Mouse (Mus musculus) c-Kit-negative CD71-positive TER-119-positive erythroid progenitor cells, embryonic 14.5 days (primary cell): Measurements from ENCODE around the gene Lamtor4.
"Not testable (repeated sequence)": the region's sequence is repeated elsewhere in the genome, so short reads cannot be mapped to it uniquely, and the experiment has no call there.

Experiments
- DNase-seq: peaks from one replicate; pipeline ENCODE4 v3.0.0-alpha.2; 2013; ENCODE audit warnings: low read depth, low spot score

The Lamtor4 gene

GRCm38 (mm10) chr5:138255353-138256093, at the start of gene Lamtor4:
Gene Lamtor4, plus strand, starts transcription at chr5:138255482.
- peak; percentile 85 for DNase-seq

- DNase-seq = no peak
These were observed 48.0 kb upstream of the Lamtor4 start for GRCm38 (mm10) chr5:138207253-138207652.

- no peak for DNase-seq
These were observed 47.4 kb upstream of the Lamtor4 start for GRCm38 (mm10) chr5:138207873-138208272.

- DNase-seq = not testable (repeated sequence)
These were observed 38.6 kb upstream of the Lamtor4 start for GRCm38 (mm10) chr5:138216632-138217031.

GRCm38 (mm10) chr5:138219864-138220263, 35.4 kb upstream of the Lamtor4 start:
- no peak for DNase-seq

GRCm38 (mm10) chr5:138222111-138222510, 33.2 kb upstream of the Lamtor4 start:
- peak; percentile 27 for DNase-seq

GRCm38 (mm10) chr5:138223287-138223686, 32.0 kb upstream of the Lamtor4 start:
- no peak for DNase-seq

- no peak for DNase-seq
These were observed 29.6 kb upstream of the Lamtor4 start, which contains the start of gene Nxpe5 for GRCm38 (mm10) chr5:138225700-138226099. Gene Nxpe5, plus strand, starts transcription at chr5:138225898.

- DNase-seq = no peak
These were observed 28.8 kb upstream of the Lamtor4 start for GRCm38 (mm10) chr5:138226491-138226890.

- DNase-seq = no peak
These were observed 27.9 kb upstream of the Lamtor4 start for GRCm38 (mm10) chr5:138227367-138227766.

GRCm38 (mm10) chr5:138228026-138228425, 27.3 kb upstream of the Lamtor4 start:
- no peak for DNase-seq

GRCm38 (mm10) chr5:138229511-138229910, 25.8 kb upstream of the Lamtor4 start:
- DNase-seq = no peak

GRCm38 (mm10) chr5:138233778-138234177, 21.5 kb upstream of the Lamtor4 start:
- no peak for DNase-seq

GRCm38 (mm10) chr5:138234224-138234623, 21.1 kb upstream of the Lamtor4 start:
- no peak for DNase-seq

GRCm38 (mm10) chr5:138241511-138241910, 13.8 kb upstream of the Lamtor4 start:
- DNase-seq = no peak

- DNase-seq = no peak
These were observed 4.1 kb upstream of the Lamtor4 start for GRCm38 (mm10) chr5:138251144-138251543.

- DNase-seq = no peak
These were observed 2.2 kb upstream of the Lamtor4 start for GRCm38 (mm10) chr5:138253061-138253460.

- no peak for DNase-seq
These were observed 799 bp downstream of the Lamtor4 start for GRCm38 (mm10) chr5:138256094-138256467.

- DNase-seq = no peak
These were observed 1.8 kb downstream of the Lamtor4 start for GRCm38 (mm10) chr5:138256966-138257584.

GRCm38 (mm10) chr5:138257585-138257978, 2.3 kb downstream of the Lamtor4 start:
- no peak for DNase-seq

GRCm38 (mm10) chr5:138258078-138258477, 2.8 kb downstream of the Lamtor4 start:
- no peak for DNase-seq

GRCm38 (mm10) chr5:138258542-138258941, 3.3 kb downstream of the Lamtor4 start:
- no peak for DNase-seq

- DNase-seq = no peak
These were observed 3.7 kb downstream of the Lamtor4 start for GRCm38 (mm10) chr5:138258993-138259392.
